ENCODE assay signal across 8 mouse cellular contexts in genomic region chr12:116619868-116620267, GRCm38 (mm10).
A peak's percentile ranks its signal among the peaks of the same experiment; 100 is the strongest.
DNase-seq lines count a peak whose midpoint lies in the region; ATAC-seq and TF ChIP-seq lines count a peak whose summit lies in the region.

No protein-coding gene starts in this region.

- DNase-seq in gastrocnemius, adult 18-20 months (ENCODE audit: low spot score) = peak; percentile 45
- DNase-seq in gastrocnemius, postnatal 25 days = no peak
- peak; percentile 80 to 87 for DNase-seq in cerebellum, adult 18-20 months
- peak; percentile 79 to 81 for DNase-seq in left cerebral cortex, adult 2 months (ENCODE audit: extremely low spot score in 1 of 2, low spot score in 2 of 2)
- DNase-seq in midbrain, embryonic 10.5 days (ENCODE audit: low spot score) = peak; percentile 62
- DNase-seq in right cerebral cortex, postnatal 4 days = peak; percentile 93

- peak; percentile 55 for ATAC-seq in frontal cortex, adult (ENCODE audit: low TSS enrichment)
- ATAC-seq in hindbrain, embryonic 15.5 days (ENCODE audit: low FRiP score, low read depth) = peak; percentile 68; the same call in 1 of the 2 replicates

- H3K27ac ChIP-seq in hindbrain, embryonic 15.5 days (replicated peaks) = no peak overlapping the region
- H3K27ac ChIP-seq in left cerebral cortex, adult 2 months = peak overlapping the region; percentile 65
- H3K27ac ChIP-seq in midbrain, embryonic 10.5 days (replicated peaks) = no peak overlapping the region

- 44% methylated on average over 5 of the region's 5 CpGs for WGBS in hindbrain, embryonic 15.5 days
- WGBS in midbrain, embryonic 10.5 days = 46% methylated on average over 5 of the region's 5 CpGs

- intact Hi-C loops in left cerebral cortex, adult 2 months (cut with DNase I) = loop anchor here (1.0 to 5.0 kb wide), 3 partner anchors 134 to 338 kb away; partner anchors contain the start of genes Esyt2 and Ncapg2

- no peaks in the 10 kb centered on the region for H3K36me3 ChIP-seq in hindbrain, embryonic 15.5 days
- no peaks in the 10 kb centered on the region for H3K36me3 ChIP-seq in midbrain, embryonic 10.5 days

- H3K4me2 ChIP-seq in hindbrain, embryonic 15.5 days = no peak overlapping the region

- no peak overlapping the region for H3K9ac ChIP-seq in hindbrain, embryonic 15.5 days

- no peaks in the 10 kb centered on the region for H3K4me1 ChIP-seq in hindbrain, embryonic 15.5 days (replicated peaks)
- H3K4me1 ChIP-seq in midbrain, embryonic 10.5 days = no peaks in the 10 kb centered on the region

- H3K9me3 ChIP-seq in hindbrain, embryonic 15.5 days = no peaks in the 10 kb centered on the region
- no peaks in the 10 kb centered on the region for H3K9me3 ChIP-seq in midbrain, embryonic 10.5 days (replicated peaks)

- TF ChIP-seq CTCF in left cerebral cortex, adult 2 months (IDR thresholded peaks at IDR 0.05) = peak; percentile 91

- no peaks in the 10 kb centered on the region for H3K27me3 ChIP-seq in hindbrain, embryonic 15.5 days
- no peaks in the 10 kb centered on the region for H3K27me3 ChIP-seq in midbrain, embryonic 10.5 days (ENCODE audit: low read depth, poor library complexity, severe bottlenecking)

- no peak overlapping the region for H3K4me3 ChIP-seq in hindbrain, embryonic 15.5 days
- no peak overlapping the region for H3K4me3 ChIP-seq in left cerebral cortex, adult 2 months
- H3K4me3 ChIP-seq in midbrain, embryonic 10.5 days = no peak overlapping the region
